Mouse (Mus musculus) midbrain, embryonic 11.5 days (tissue): ENCODE data around the gene Dll4. TPM values are rescaled to one million over a fixed set of nuclear protein-coding genes. Genes with fewer than 3 reads are reported as not detected.

Experiments
- polyA plus RNA-seq: library from polyadenylated mRNA; unstranded; fragments of >200 nt; fragmentation: Nextera tagmentation; extraction: Ambion mirVana; gene quantifications from 2 replicates; pipeline ENCODE4 v1.2.1, GENCODE M21; 2014

Gene Dll4
- polyA plus RNA-seq, 1 experiment from 2014 or later: 4.0 TPM

Other genes starting within 250 kb of the Dll4 start
- 74.6 and 76.9 TPM in 2 replicates for gene Rad51, start 213.0 kb upstream of the Dll4 start, polyA plus RNA-seq
- gene Rmdn3, start 168.8 kb upstream of the Dll4 start, polyA plus RNA-seq: 41.1 and 46.7 TPM in 2 replicates
- gene Gchfr, start 158.0 kb upstream of the Dll4 start, polyA plus RNA-seq: 1.5 and 2.5 TPM in 2 replicates
- gene Gm14137, start 151.3 kb upstream of the Dll4 start, polyA plus RNA-seq: 0.15 and 0.20 TPM in 2 replicates
- gene Zfyve19, start 117.2 kb upstream of the Dll4 start, polyA plus RNA-seq: 44.2 and 48.9 TPM in 2 replicates
- 22.5 and 25.6 TPM in 2 replicates for gene Dnajc17, start 117.0 kb upstream of the Dll4 start, polyA plus RNA-seq
- 0.21 TPM in 1 of 2 replicates, not detected in the other for gene Ppp1r14d, start 95.9 kb upstream of the Dll4 start, polyA plus RNA-seq
- 1.1 and 1.2 TPM in 2 replicates for gene Spint1, start 88.4 kb upstream of the Dll4 start, polyA plus RNA-seq
- gene Rhov, start 54.5 kb upstream of the Dll4 start, polyA plus RNA-seq: 1.3 and 2.6 TPM in 2 replicates
- 9.8 and 10.0 TPM in 2 replicates for gene Vps18, start 37.0 kb upstream of the Dll4 start, polyA plus RNA-seq
- gene Chac1, start 25.4 kb downstream of the Dll4 start, polyA plus RNA-seq: 0.32 and 0.37 TPM in 2 replicates
- gene Ino80, start 151.9 kb downstream of the Dll4 start, polyA plus RNA-seq: 3.9 and 4.3 TPM in 2 replicates
- gene Exd1, start 221.8 kb downstream of the Dll4 start, polyA plus RNA-seq: 0.20 and 0.69 TPM in 2 replicates
- gene Chp1, start 221.9 kb downstream of the Dll4 start, polyA plus RNA-seq: 56.2 and 61.4 TPM in 2 replicates